Mouse (Mus musculus) neural tube, embryonic 10.5 days (tissue): ENCODE measurements around the gene Ankib1.
"Not testable (repeated sequence)": the region's sequence is repeated elsewhere in the genome, so short reads cannot be mapped to it uniquely, and the experiment has no call there.

Source experiments
- DNase-seq: peaks from one replicate; pipeline ENCODE4 v3.0.0-alpha.2; 2017; ENCODE audit warnings: low spot score; ENCODE audit errors: extremely low spot score

Ankib1 gene

DNA sequence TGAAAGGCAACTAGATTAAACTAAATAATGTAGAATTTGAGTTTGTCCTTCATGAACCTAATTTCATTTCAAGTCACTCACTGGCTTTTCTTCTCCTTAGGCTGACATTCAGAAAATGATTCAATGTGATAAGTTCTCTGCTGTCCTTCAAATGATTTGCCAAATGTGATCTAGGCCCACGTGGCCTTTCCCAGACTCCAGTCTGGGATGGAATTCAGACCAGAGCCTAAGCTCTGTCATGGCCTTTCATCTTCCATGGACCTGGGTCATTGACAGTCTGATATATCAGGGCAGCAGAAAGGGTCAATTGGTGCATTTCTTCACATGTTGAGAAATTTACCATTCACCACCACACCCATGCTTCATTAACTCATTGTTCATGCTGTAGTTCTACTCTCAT is 77.2 kb downstream of the Ankib1 start:
- DNase-seq, result no peak

DNA sequence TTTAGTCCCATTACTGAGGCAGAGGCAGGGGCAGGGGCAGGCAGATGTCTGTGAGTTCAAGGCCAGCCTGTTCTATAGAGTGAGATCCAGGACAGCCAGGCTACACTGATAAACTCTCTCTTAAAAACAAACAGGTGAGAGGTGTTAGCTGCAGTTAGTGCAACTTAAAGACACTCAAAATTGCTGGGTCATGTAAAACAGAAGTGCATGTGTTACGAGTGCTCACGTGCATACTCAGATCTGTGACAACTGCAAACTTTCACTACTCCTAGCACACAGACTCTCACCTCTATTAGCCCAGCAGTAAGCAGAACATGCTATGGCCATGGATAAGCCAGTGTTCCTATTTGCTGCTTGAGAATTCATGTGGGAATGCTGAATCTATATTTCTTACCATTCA is 79.3 kb downstream of the Ankib1 start:
- DNase-seq, result no peak

DNA sequence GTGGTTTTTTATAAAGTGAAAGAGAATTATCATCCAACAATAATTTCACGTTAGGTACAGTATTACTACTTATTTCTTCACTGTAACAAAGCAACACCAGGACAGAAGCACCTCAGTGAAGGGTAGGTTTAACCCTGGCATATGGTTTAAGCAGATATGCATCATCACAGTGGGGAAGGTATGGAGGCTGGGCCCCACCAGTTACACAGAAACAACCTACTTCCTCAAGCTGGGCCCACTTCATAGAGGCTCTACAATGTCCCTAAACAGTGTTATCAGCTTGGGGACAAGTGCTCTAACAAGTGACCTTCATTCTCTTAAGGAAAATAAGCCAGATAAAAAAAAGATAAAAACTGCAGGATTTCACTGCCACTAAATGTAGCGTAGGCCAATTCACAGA is 79.9 kb downstream of the Ankib1 start:
- DNase-seq, result no peak

DNA sequence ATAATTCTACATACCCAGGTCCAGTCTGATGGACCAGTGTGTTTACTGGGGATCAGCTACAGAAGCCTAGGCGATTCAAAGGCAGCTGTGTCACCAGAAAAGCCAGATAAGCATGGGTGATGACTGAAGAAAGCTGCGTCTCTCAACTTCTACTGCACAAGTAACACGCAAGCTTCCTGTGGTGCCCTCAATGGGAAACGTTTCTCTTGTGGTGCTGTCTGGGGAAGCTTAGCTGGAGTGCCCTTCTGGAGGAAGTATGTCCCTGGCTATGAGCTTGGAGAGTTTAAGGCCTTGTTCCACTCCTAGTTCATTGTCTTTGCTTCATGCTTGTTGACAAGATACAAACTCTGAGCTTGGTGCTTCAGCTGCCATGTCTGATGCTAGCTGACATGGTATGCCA is 83.4 kb downstream of the Ankib1 start:
- DNase-seq, result no peak

DNA sequence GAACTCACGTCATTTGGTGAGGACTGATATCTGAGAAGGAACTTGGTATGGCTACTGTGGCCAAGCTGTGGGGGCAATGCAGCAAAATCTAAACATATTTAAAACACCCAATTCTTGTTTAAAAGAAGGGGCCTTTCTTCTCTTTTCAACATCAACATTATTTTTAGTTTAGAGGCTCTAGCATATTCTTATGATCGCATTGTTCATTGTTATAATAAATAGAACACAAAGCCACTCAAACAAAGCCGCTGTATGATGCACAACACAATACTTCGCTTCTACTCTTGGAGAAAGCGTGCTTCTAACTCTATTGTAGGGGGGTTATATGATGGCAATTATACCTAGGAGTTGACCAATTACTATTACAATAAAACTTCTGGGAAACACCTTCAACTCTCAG is 86.9 kb downstream of the Ankib1 start:
- DNase-seq, result no peak

DNA sequence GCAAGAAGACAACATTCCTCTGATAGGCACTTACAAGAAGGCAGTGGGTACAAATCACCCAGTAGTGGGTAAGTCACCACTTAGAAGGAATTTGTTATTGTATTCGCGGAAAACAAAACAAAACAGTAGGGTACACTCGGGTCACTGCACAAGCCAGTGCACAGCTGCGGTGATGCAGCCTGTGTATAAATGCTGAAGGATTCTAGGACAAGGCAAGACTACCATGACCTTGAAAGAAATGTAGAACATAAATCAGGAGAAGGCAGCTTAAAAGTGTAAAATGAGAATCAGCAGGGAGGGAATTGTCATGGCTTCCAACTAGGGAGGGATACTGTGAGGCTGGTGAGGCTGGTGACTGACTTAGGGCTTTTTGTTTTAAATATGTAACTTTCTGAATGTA is 100.5 kb downstream of the Ankib1 start:
- DNase-seq, result no peak

DNA sequence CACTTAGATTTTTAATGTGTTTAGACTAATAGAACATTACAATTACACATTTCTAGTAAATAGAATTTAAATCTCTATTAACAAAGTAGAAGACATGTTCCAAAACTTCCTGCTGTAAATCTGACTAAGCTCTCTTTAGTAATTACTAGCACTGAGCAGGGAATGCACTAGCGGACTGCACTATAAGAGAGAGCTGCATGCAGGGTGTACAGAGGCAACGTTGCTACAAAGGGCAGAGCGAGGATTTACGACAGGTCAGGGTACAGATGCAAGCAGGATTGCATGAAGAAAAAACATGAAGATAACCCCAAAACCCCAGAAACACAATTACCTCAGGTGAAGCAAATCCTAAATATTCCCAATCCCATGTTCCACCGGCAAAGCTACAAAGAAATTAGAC is 102.7 kb downstream of the Ankib1 start:
- no peak for DNase-seq

DNA sequence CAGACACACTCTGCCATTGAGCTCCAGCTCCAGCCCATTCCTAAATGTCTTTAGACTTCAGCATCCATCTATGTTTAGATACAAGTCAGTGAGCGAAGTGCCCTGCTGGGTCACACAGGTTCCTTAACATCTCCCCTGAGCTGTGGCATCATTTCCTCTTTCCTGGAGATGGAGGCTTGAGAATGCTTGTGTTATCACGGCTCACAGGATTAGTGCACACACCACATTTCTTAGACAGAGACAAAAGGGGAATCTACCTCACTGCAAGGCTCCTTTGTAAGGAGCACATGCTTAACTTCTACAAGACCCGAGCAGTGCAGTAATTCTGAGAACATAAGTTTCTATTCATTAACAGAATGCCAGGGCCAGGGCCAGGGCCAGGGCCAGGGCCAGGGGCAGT is 106.7 kb downstream of the Ankib1 start:
- no peak for DNase-seq

DNA sequence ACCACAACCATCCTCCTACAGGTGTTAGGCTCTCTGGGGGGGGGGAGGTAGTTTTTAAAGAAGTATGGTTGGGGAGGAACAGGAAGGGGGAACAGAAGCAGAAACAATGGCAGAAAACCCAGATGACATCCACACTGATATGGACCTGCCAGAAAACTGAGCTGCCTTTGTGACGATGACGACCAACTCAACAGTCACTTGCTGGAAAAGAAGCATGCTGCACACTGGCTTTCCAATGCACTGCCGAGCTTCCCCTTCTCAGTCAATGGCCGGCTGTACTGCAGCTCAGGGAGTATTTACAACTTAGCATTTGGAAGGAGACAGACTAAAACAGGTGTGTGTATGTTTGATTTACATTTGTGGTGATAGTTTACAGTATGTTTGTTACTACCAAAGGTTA is 107.5 kb downstream of the Ankib1 start:
- DNase-seq, result no peak

DNA sequence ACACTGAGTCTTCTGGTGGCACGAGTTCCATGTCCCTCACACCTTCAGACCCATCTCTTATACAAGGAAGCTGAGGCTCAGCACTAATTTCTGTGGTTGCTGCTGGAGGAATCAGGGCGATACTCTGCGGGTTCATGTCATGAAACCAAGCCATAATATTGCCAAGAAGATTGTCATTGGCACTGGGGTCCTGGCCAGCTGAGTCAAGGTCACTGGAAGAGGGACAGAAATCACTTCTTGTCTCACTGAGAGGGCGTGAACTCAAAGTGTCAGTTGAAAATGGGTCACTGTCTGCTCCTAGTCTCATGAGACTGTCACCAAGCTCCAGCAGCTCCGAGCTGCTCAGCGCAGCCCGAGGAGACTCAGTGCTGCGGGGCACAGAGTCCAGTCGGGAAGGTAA is 109.8 kb downstream of the Ankib1 start:
- DNase-seq, result no peak

DNA sequence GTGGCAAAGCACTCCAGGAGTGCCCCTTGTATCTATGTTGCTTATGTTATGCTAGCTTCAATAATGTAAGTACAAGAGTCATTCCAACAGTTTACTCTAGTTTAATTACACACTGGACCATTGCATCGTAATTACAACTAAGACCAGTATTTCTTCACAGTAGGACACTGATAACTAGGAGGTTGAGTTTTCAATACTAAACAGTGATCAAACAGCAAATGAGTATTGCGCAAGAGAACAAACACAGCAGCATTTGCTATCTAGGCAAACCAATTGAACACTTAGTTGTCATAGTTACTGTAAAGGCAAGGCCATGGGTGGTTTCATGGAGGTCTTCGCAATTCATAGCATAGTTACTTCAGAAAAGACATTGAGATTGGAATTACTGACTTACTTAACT is 111.4 kb downstream of the Ankib1 start:
- DNase-seq, result no peak

DNA sequence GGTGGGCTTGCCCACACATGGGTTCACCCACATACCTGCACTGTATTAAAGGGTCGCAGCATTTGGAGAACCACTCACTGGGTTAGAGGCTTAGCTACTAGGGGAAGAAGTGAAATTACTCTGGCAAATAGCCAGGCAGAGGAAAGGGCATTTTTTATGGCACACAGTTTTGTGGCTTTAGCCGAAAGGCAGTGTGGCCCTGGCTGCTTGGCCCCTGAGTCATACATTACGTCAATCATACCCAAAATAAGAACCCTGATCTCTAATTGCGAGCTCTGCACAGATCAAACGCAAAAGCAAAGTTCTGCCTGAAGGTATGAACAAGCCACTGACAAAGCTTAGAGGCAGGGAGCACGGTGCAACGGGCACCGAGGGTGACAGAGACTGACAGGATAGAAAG is 114.4 kb downstream of the Ankib1 start:
- no peak for DNase-seq

DNA sequence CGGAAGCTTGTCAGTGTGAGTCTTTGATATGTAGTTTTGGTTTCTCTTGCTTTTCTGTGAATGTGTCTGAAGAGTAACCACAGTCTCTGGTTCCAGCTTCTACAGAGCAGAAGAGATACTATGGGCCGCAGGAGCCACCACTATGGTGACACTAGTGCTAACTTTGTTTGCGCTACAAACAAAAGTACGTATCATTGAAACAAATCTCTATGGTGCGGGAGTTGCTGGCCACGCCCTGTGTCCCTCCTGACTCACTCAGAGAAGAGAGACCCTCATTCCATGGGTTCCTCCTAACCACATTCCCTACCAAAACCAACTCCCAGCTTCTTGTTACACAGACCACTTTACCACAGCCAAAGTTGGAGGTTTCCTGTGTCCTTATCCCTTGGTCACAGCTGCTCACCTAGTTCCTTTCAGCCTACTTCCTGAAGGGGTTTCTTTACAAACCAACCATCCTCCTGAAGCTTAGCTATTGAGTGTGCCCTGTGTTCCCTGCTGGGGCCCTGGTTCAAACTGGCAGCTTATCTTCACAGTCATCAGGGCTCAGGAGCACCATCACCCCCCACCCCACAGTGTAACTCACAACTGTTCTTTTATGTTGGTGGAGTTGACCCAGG is 132.7 kb downstream of the Ankib1 start:
- no peak for DNase-seq

DNA sequence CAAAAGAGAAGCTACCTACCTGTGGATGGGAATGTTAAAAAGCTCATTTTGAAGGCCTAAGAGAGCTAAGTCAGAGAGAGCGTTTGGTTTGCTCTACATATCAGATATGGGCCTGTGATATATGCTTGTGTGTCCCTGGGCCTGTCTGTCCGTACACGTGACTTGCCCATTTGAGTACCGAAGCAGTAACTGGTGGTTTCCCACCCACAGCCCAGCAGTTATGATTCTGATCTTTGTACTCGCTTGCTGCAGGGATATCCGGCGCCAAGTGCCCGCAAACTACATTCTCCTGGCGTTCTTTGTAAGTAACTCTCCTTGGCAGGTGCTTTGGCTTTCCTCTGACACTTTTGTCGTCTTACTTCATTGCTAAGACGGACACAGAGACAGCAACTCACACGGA is 136.1 kb downstream of the Ankib1 start:
- no peak for DNase-seq

DNA sequence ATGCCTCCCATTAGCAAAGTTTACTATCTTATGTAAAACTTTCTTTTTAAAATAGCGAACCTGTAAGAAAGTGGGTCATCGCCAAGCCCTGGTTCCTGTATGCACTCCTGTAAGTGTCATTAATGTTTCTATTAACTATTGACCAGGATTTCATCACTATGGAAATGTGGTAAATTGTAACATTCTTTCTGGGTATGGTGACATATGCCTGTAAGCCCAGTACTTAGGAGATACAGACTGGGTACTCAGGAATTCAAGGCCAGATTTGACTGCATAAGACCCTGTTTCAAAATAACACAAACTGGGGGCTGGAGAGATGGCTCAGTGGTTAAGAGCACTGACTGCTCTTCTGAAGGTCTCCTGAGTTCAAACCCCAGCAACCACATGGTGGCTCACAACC is 137.5 kb downstream of the Ankib1 start:
- DNase-seq, result no peak

DNA sequence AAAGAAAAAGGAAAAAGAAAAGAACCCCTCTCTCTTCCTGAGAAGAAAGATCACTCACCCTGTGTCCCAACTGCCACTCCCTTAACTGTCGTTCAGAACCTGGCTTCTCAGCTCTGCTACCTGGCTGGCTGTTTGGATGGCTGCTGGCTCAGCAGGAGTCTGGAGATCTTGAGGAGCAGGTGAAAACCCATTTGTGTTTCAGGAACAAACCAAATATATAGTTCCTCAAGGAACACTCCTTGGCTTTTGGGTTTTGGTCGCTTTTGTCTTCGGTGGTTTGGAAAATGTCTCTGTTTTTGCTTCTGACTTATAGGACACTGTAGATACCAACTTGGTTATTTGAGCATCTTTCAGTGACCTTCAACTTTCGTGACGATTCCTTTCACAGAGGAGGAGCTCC is 145.6 kb downstream of the Ankib1 start, which contains the start of gene Gatad1:
Gatad1 (minus strand) TSS at position 101 of the 400 bp plus-strand sequence.
- no peak for DNase-seq

DNA sequence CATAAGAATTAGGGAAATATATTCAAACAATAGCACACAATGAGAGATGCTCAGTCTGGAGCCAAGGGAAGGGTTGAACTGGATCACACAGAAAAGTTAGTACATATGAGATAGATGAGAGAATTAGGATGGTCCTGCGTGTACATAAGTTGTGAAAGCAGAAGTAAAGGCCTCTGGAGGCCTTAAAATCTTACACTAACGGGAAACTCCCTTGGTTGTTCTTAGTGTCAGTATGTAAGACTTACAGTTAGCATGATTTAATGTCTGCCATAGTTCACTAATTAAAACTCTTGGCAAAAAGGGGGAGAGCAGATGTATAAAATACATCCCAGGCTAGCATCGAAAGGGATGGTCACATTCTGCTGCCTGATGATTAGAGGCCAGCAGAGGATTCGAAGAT is 148.9 kb downstream of the Ankib1 start:
- no peak for DNase-seq

DNA sequence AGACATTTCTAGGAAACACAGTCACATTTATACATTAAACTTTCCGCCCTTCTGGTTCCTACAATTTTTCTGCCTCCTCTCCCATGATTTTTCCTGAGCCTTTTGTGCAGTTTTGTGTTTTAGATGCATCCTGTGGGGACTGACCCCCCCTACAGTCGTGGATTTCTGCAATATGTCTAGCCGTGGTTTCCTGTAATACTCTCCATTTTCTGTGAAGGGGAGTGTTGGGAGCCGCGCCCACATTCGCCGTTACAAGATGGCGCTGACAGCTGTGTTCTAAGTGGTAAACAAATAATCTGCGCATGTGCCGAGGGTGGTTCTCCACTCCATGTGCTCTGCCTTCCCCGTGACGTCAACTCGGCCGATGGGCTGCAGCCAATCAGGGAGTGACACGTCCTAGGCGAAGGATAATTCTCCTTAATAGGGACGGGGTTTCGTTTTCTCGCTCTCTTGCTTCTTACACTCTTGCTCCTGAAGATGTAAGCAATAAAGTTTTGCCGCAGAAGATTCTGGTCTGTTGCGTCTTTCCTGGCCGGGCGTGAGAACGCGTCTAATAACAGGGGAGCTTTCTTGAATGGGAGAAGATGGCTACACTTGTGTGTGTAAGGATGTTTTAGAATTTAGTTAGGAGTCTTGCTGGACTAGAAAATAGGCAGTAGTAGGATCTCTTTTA is 149.7 kb downstream of the Ankib1 start:
- not testable (repeated sequence) for DNase-seq

DNA sequence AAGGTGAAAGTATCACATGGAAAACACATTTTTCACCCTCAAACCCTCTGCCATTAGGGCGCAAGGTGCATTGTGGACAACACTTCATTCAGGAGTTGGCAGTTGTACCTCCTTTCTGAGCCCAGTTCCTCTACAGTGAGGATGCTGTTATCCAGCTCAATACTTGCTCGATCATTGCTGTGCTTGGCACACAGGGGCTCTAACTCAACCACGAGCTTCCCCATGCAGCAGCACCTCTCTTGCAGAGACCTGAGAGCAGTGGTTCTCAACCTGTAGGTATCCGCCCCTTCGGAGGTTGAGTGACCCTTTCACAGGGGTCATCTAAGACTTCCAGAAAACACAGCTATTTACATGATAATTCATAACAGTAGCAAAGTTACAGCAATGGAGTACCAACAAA is 151.1 kb downstream of the Ankib1 start:
- no peak for DNase-seq

DNA sequence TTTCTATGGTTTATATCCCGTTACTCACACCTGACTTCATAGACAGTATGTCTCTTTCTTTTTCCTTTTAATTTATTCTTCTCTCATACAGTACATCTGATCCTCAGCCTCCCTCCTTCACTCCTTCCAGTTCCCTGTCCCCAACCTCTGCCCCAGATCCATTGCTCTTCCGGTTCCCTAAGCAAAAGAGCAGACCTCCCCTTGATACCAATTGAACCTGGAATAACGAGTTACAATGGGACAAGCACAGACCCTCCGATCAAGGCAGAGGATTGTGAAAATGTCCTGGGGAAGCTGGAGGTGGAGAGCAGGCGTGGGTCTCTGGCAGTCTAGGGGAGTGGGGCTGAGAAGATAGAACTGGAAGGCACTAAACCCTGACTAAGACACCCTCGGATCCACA is 151.8 kb downstream of the Ankib1 start, which contains the start of gene Tmbim7:
Tmbim7 (plus strand) TSS at position 301 of the 400 bp plus-strand sequence.
- no peak for DNase-seq

DNA sequence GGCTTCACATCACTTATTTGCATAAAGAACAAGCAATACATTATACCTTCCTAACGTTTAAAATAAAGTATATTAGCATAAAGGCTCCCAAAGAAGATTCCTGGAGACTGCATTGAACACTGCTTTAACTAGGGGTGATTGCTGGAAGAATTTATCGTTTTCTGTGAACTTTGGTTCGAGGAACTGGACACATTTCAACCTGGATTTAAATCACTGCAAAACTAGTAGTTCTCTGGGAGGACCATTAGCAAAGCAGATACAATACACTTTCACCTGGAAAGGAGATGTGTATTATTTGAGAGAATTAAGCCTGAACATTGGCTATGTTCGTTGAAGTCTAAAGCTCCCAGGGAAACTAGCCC is 153.9 kb downstream of the Ankib1 start:
- no peak for DNase-seq

DNA sequence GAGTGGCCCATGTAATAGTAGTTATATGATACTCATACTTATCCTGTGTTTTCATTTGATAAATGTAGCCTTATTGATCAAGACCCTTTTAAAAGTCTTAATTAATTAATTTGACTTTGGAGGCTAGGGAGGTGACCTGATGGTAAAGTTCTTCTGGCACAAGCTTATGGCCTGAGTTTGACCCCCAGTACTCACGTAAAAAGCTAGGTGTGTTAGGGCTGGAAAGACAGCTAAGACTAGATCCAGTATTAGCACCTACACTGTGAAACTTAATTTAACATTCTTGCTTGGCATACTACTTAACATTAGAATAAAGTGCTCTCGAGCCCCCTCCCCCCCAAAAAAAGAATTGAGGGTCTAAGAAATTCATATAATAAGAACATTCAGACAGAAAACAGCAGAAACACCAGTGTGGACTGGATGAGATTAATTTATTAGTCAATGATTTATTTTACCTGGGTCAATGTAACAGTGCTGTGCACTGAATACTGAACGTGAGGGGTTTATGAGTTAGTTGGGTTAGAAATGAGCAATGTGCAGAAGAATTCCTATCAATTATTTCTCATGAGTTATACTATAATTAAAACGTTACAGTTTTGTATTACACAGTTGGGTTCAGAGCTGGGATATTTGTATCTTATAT is 154.4 kb downstream of the Ankib1 start:
- DNase-seq, result no peak

DNA sequence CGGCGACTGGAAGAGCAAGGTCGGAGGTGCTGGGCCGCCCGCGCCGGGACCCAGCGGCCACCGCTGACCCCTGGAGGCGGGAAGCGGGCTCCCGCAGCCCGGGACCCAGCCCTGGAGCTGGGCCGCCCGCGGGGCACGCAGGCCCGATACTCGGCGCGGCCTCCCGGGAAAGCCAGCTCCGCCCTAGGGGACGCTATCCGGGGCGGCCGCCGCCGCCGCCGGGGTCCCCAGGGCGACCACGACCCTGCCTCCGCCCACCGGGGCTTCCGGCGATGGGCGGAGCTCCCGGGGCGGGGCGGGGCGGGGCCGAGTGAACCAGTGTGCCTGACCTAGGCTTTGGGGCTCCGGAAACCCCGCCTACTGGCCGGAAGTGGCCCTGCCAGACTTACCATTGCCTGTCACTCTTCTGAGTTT is 155.0 kb downstream of the Ankib1 start:
- DNase-seq, result peak; percentile 91
